Mouse (Mus musculus) retina, postnatal 7 days (tissue): ENCODE measurements around the gene Orm3.

ENCODE experiments used
- DNase-seq: peaks from one replicate; pipeline ENCODE4 v3.0.0-alpha.2; 2012; ENCODE audit warnings: low read depth, low spot score

Orm3 gene

DNA sequence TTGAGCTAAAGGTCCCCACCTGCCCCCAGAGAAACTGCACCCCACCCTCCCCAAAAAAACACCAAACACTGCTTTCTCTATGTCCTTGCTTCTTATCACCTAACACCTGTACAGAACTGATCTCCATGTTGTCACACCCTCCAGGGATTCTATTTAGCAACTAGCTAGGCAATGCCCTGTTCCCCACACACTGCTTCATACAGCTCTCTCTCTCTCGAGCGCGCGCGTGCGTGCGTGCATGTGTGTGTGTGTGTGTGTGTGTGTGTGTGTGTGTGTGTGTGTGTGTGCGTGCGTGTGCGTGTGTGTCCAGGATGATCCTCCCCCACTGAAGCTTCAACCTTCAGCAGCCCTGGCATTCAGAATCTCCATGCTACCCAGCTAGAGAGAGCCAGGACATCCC, 46.1 kb downstream of the Orm3 start:
- no peak for DNase-seq

DNA sequence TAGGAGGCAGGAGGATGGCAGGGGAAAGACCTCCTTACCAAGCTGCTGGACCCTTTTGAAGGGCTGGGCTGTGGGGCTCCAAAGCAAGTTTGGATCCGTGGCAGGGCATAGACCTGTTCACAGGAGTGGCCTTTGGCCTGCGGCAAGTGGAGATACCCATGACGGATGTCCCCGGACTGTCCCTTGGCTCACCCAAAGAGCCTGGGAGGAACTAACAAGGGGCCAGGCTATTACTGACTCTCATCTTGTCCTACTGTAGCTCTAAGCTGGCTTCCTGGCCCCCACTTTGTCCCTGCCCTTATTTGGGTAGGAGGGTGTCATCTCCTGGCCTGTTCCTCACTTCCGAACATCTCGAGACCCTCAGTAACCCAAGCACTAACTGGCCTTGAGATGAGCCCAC, 46.6 kb downstream of the Orm3 start:
- no peak for DNase-seq

DNA sequence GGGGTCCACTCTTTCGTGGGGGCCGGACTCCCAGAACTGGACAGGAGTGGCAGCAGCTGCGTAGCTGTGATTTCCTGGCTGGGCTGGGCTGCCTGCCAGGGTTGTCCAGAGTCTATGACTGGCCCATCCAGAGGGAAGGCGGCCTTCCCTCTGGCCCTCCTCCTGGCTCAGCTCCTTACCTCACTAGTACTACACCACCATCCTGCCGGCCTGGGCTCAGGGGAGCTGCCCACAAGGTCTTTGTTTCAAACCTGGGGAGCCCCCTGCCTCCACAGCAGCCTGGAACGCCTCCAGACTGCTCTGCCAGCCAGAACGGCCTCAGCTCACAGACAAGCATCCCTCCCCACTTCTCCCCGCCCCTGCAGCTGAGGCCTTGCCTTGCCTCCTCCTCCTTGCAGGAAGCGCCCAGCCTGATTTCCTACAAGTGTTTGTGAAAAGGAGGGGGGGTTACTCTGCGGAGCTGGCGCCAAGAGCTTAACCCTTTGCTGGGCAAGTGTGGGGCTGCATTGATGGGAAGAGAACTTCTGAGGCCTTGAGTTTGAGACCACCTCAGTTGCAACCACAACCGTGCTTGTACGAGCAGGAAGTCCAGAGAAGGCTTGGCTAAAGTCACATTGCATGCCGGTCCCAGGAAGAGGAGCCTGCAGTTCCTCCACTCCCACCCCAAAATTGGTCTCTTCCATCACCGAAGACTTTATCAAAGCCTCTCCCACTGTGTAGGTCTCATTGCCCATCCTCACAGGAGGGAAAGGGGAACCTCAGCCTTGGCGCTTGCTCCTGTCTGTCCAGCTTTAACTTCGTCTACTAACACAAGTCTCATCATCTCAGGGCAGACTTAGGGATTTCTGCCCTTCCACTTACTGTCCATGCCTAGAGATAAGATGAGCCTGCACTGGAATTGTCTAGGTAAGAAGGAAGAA, 47.3 kb downstream of the Orm3 start, which contains the start of gene Akna:
Akna (minus strand) TSS at position 315 of the 920 bp plus-strand sequence.
- DNase-seq: no peak

DNA sequence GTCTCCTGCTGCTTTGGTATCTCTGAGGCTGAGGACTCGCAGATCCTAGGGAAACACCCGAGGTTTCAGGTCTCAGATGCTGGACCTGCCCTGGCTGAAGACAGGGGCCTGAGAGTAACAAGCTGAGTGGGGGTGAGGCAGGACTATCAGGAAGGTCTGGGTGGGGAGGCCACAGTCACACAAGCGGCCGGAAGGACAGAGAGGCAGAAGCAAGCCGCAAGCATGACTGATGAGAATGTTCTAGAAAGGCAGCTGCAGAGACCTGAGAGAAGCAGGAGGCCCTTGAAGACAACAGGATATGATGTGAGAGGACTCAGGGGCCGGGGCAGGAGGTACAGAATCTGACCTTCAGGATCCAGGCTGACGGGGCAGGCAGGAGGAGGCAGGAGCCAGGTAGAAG, 48.2 kb downstream of the Orm3 start:
- DNase-seq: no peak

GRCm38 (mm10) chr4:63405051-63405450, 49.1 kb downstream of the Orm3 start:
- no peak for DNase-seq

GRCm38 (mm10) chr4:63405683-63406082, 49.7 kb downstream of the Orm3 start:
- DNase-seq: no peak

DNA sequence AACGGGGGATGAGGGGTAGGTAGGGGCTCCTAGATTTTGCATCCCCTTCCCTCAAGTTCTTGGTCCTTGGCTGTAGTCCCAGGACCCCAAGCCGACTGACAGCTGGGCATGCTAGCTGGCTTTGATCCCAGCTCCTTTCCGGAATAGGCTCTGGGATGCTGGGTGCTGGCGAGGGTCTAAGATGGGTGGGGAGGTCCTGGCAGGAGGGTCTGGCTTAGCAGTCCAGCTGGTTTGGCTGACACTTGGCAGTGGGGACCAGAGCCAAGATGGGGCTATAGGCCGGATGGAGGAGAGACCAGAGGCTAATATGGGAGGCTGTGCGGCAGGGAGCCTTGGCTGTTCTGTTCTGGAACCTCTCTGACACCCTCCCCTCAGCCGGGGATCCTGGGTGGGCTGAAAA, 52.3 kb downstream of the Orm3 start:
- DNase-seq: no peak

DNA sequence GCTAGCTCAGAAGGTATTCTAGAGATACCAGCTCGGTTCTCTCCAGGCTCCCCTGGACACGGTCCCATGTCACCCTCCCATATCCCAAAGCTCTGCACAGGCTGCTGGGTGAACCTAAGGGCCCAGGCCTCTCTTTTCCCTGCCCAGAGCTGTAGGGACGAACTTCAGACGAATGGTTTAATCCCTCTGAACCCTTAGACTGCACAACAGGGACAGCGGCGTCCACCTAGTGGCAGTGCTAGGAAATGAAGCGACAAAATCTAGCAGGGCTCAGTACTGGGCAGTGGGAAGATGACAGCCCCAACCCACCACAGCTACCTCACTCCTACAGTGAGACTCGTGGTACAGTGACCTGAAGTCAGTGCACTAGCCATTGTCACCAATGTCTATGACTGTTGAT, 52.7 kb downstream of the Orm3 start:
- DNase-seq: peak; percentile 62
